Mouse (Mus musculus) monocyte, adult 5-6 weeks (primary cell): Measurements from ENCODE around the gene Nxph2. TPM values are rescaled to one million over a fixed set of nuclear protein-coding genes. Genes with fewer than 3 reads are reported as not detected.
"Not testable (repeated sequence)": the region's sequence is repeated elsewhere in the genome, so short reads cannot be mapped to it uniquely, and the experiment has no call there.

ENCODE experiments used
- ATAC-seq: fragments of 153-309, 156-312 bp; replicated peaks from 2 replicates; pipeline ENCODE4 v1.8.0; 2017; ENCODE audit warnings: mild to moderate bottlenecking; ENCODE audit not compliant: low TSS enrichment, insufficient number of reproducible peaks, severe bottlenecking, poor library complexity, low FRiP score
- total RNA-seq: library from RNA; stranded (forward); fragments of 200-1000, 200-491, 200-594 nt; gene quantifications from 3 replicates; pipeline ENCODE4 v1.2.3, GENCODE M21; 2017

Gene Nxph2
- not detected in 3 replicates for total RNA-seq

- ATAC-seq, result no peak
These were observed at the start of gene Nxph2 for GRCm38 (mm10) chr2:23320746-23321585. TSS of gene Nxph2 (plus strand) at chr2:23321246.

GRCm38 (mm10) chr2:23290991-23291390, 30.1 kb upstream of the Nxph2 start:
- ATAC-seq, result not testable (repeated sequence)

GRCm38 (mm10) chr2:23314869-23315268, 6.2 kb upstream of the Nxph2 start:
- ATAC-seq, result no peak

Other genes starting within 250 kb of the Nxph2 start
- 0.19 to 0.85 TPM (median 0.57 TPM) in 3 replicates for gene Mastl, start 165.2 kb upstream of the Nxph2 start, total RNA-seq
- 127 to 152 TPM (median 136 TPM) in 3 replicates for gene Yme1l1, start 164.9 kb upstream of the Nxph2 start, total RNA-seq
- gene 4931423N10Rik, start 113.8 kb upstream of the Nxph2 start, total RNA-seq, result 1.3 TPM in 1 of 3 replicates, not detected in the others